Mouse (Mus musculus): Measurements from ENCODE around the gene Prkab1. TPM values are rescaled to one million over a fixed set of nuclear protein-coding genes. Genes with fewer than 3 reads are reported as not detected.
A peak's percentile ranks its signal among the peaks of the same experiment; 100 is the strongest.

Gene Prkab1
- total and polyA plus RNA-seq, 2 experiments: 13.6 to 48.5 TPM

GRCm38 (mm10) chr5:115978255-115978654, 46.1 kb downstream of the Prkab1 start:
- Histone ChIP-seq H3K4me3 (ENCODE audit: insufficient read depth, low read depth, low read length) (no peak overlapping the region), H3K36me3 (ENCODE audit: control insufficient read depth, insufficient read depth, low read length) (no peaks in the 10 kb centered on the region)
- TF ChIP-seq CTCF (IDR thresholded peaks at IDR 0.05; ENCODE audit: low read depth, low read length) (no peak), POLR2A (IDR thresholded peaks at IDR 0.05; ENCODE audit: extremely low read depth, insufficient read depth, low read length) (no peak)

GRCm38 (mm10) chr5:115977757-115978156, 46.6 kb downstream of the Prkab1 start:
- peaks cover 5% of the 10 kb centered on the region; the same call in 1 of the 2 replicates for H3K4me1 ChIP-seq (ENCODE audit: control insufficient read depth, insufficient read depth, low read length)
- WGBS: 67% methylated on average over 10 of the region's 10 CpGs
- H3K4me3 ChIP-seq (ENCODE audit: insufficient read depth, low read depth, low read length): no peak overlapping the region
- TF ChIP-seq CTCF (IDR thresholded peaks at IDR 0.05; ENCODE audit: low read depth, low read length) (no peak), POLR2A (IDR thresholded peaks at IDR 0.05; ENCODE audit: extremely low read depth, insufficient read depth, low read length) (no peak)
- no peaks in the 10 kb centered on the region for H3K36me3 ChIP-seq (ENCODE audit: control insufficient read depth, insufficient read depth, low read length)
- no peak overlapping the region for H3K9ac ChIP-seq (ENCODE audit: low read depth, low read length)
- H3K27ac ChIP-seq (replicated peaks; ENCODE audit: insufficient read depth, low read depth, low read length): peak overlapping the region; percentile 42
- no peaks in the 10 kb centered on the region for H3K79me2 ChIP-seq (ENCODE audit: control insufficient read depth, insufficient read depth, low read length)
- peak; percentile 30 for DNase-seq (ENCODE audit: extremely low read depth, low read depth, low spot score)
- H3K27me3 ChIP-seq (ENCODE audit: control insufficient read depth, insufficient read depth, low read length): no peaks in the 10 kb centered on the region

More at GRCm38 (mm10) chr5:115978255-115978654, 46.1 kb downstream of the Prkab1 start:
- Histone ChIP-seq H3K79me2 (ENCODE audit: control insufficient read depth, insufficient read depth, low read length) (no peaks in the 10 kb centered on the region), H3K4me1 (ENCODE audit: control insufficient read depth, insufficient read depth, low read length) (peaks cover 5% of the 10 kb centered on the region; the same call in 1 of the 2 replicates), H3K27ac (replicated peaks; ENCODE audit: insufficient read depth, low read depth, low read length) (peak overlapping the region; percentile 42), H3K27me3 (ENCODE audit: control insufficient read depth, insufficient read depth, low read length) (no peaks in the 10 kb centered on the region), H3K9ac (ENCODE audit: low read depth, low read length) (no peak overlapping the region)
- 74% methylated on average over 5 of the region's 5 CpGs for WGBS
- DNase-seq (ENCODE audit: extremely low read depth, low read depth, low spot score): no peak

- H3K4me3 ChIP-seq (ENCODE audit: insufficient read depth, low read depth, low read length): no peak overlapping the region
- H3K27me3 ChIP-seq (ENCODE audit: control insufficient read depth, insufficient read depth, low read length): no peaks in the 10 kb centered on the region
- TF ChIP-seq POLR2A (IDR thresholded peaks at IDR 0.05; ENCODE audit: extremely low read depth, insufficient read depth, low read length) (no peak), CTCF (IDR thresholded peaks at IDR 0.05; ENCODE audit: low read depth, low read length) (no peak)
- 7% methylated on average over 10 of the region's 10 CpGs for WGBS
- DNase-seq (ENCODE audit: extremely low read depth, low read depth, low spot score): peak; percentile 31
- no peaks in the 10 kb centered on the region for H3K79me2 ChIP-seq (ENCODE audit: control insufficient read depth, insufficient read depth, low read length)
- no peak overlapping the region for H3K9ac ChIP-seq (ENCODE audit: low read depth, low read length)
- H3K4me1 ChIP-seq (ENCODE audit: control insufficient read depth, insufficient read depth, low read length): peaks cover 5% of the 10 kb centered on the region; the same call in 1 of the 2 replicates
- H3K36me3 ChIP-seq (ENCODE audit: control insufficient read depth, insufficient read depth, low read length): no peaks in the 10 kb centered on the region
- H3K27ac ChIP-seq (replicated peaks; ENCODE audit: insufficient read depth, low read depth, low read length): peak overlapping the region; percentile 18
These were observed 47.0 kb downstream of the Prkab1 start for GRCm38 (mm10) chr5:115977266-115977665.

GRCm38 (mm10) chr5:115976446-115976845, 47.9 kb downstream of the Prkab1 start:
- no peak for DNase-seq (ENCODE audit: extremely low read depth, low read depth, low spot score)
- Histone ChIP-seq H3K27ac (replicated peaks; ENCODE audit: insufficient read depth, low read depth, low read length) (no peak overlapping the region), H3K4me3 (ENCODE audit: insufficient read depth, low read depth, low read length) (no peak overlapping the region), H3K36me3 (ENCODE audit: control insufficient read depth, insufficient read depth, low read length) (no peaks in the 10 kb centered on the region), H3K9ac (ENCODE audit: low read depth, low read length) (no peak overlapping the region), H3K79me2 (ENCODE audit: control insufficient read depth, insufficient read depth, low read length) (no peaks in the 10 kb centered on the region), H3K4me1 (ENCODE audit: control insufficient read depth, insufficient read depth, low read length) (peaks cover 5% of the 10 kb centered on the region; the same call in 1 of the 2 replicates), H3K27me3 (ENCODE audit: control insufficient read depth, insufficient read depth, low read length) (no peaks in the 10 kb centered on the region)
- 90% methylated on average over 5 of the region's 5 CpGs for WGBS
- no peak for TF ChIP-seq POLR2A (IDR thresholded peaks at IDR 0.05; ENCODE audit: extremely low read depth, insufficient read depth, low read length)
- no peak for TF ChIP-seq CTCF (IDR thresholded peaks at IDR 0.05; ENCODE audit: low read depth, low read length)

DNA sequence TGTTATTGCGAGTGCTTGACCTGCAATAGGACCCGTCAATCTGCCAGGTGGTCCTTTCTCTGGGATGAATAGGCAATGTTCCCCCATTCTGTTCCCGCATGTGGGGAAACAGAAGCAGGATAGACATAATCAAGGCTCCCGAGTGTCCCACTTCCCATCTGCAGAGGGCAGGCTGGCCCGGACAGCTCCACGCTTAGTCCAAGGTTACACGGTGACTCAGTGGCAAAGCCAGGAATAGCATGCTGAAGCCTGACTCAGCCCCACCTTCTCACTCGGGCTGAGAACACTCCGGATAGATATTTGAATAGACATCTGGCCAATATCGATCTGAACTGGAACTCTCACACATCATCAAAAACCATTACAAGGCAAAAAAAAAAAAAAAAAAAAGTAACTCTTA, 48.6 kb downstream of the Prkab1 start:
- no peaks in the 10 kb centered on the region for H3K79me2 ChIP-seq (ENCODE audit: control insufficient read depth, insufficient read depth, low read length)
- WGBS: 85% methylated on average over 10 of the region's 10 CpGs
- H3K27me3 ChIP-seq (ENCODE audit: control insufficient read depth, insufficient read depth, low read length): no peaks in the 10 kb centered on the region
- H3K36me3 ChIP-seq (ENCODE audit: control insufficient read depth, insufficient read depth, low read length): no peaks in the 10 kb centered on the region
- DNase-seq (ENCODE audit: extremely low read depth, low read depth, low spot score): no peak
- H3K27ac ChIP-seq (replicated peaks; ENCODE audit: insufficient read depth, low read depth, low read length): no peak overlapping the region
- no peak overlapping the region for H3K9ac ChIP-seq (ENCODE audit: low read depth, low read length)
- H3K4me3 ChIP-seq (ENCODE audit: insufficient read depth, low read depth, low read length): no peak overlapping the region
- H3K4me1 ChIP-seq (ENCODE audit: control insufficient read depth, insufficient read depth, low read length): peaks cover 5% of the 10 kb centered on the region; the same call in 1 of the 2 replicates
- no peak for TF ChIP-seq POLR2A (IDR thresholded peaks at IDR 0.05; ENCODE audit: extremely low read depth, insufficient read depth, low read length)
- no peak for TF ChIP-seq CTCF (IDR thresholded peaks at IDR 0.05; ENCODE audit: low read depth, low read length)

GRCm38 (mm10) chr5:115971236-115971635, 53.1 kb downstream of the Prkab1 start:
- WGBS: 65% methylated on average over 15 of the region's 15 CpGs
- no peak overlapping the region for H3K27ac ChIP-seq (replicated peaks; ENCODE audit: insufficient read depth, low read depth, low read length)
- H3K4me1 ChIP-seq (ENCODE audit: control insufficient read depth, insufficient read depth, low read length): no peaks in the 10 kb centered on the region
- no peaks in the 10 kb centered on the region for H3K79me2 ChIP-seq (ENCODE audit: control insufficient read depth, insufficient read depth, low read length)
- TF ChIP-seq POLR2A (IDR thresholded peaks at IDR 0.05; ENCODE audit: extremely low read depth, insufficient read depth, low read length): no peak
- TF ChIP-seq CTCF (IDR thresholded peaks at IDR 0.05; ENCODE audit: low read depth, low read length): no peak
- no peaks in the 10 kb centered on the region for H3K36me3 ChIP-seq (ENCODE audit: control insufficient read depth, insufficient read depth, low read length)
- H3K9ac ChIP-seq (ENCODE audit: low read depth, low read length): no peak overlapping the region
- DNase-seq (ENCODE audit: extremely low read depth, low read depth, low spot score): no peak
- no peaks in the 10 kb centered on the region for H3K27me3 ChIP-seq (ENCODE audit: control insufficient read depth, insufficient read depth, low read length)
- no peak overlapping the region for H3K4me3 ChIP-seq (ENCODE audit: insufficient read depth, low read depth, low read length)

Other genes with a start within 250 kb of the Prkab1 start
- 0.74 and 1.3 TPM in 2 replicates for gene Cit, start 179.2 kb downstream of the Prkab1 start, total RNA-seq (2014; rRNA removed)
- 0.22 and 0.43 TPM in 2 replicates for gene Cit, start 179.2 kb downstream of the Prkab1 start, polyA plus RNA-seq (2012; rRNA removed)
- gene Tmem233, start 58.7 kb upstream of the Prkab1 start, total RNA-seq (2014; rRNA removed): not detected in 2 replicates
- gene Tmem233, start 58.7 kb upstream of the Prkab1 start, polyA plus RNA-seq (2012; rRNA removed): not detected in 2 replicates

All from liver, adult 2 months (tissue).